Mouse (Mus musculus): ENCODE results near the gene Skap1.

DNA sequence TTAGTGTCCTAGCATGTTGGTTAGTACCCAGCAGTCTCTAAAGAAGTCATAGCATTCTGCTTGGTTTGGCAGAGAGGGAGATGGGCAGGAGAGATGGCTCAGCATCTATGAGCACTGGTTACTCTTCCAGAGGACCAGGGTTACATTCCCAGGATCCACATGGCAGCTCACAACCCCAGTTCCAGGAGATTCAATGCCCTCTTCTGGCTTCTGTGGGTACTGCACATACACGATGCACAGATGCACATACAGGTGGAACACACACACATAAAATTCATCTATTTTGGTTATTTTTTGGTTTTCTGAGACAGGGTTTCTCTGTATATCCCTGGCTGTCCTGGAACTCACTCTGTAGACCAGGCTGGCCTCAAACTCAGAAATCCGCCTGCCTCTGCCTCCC is 290.9 kb downstream of the Skap1 start:
- TF ChIP-seq CTCF (IDR thresholded peaks at IDR 0.05; ENCODE audit: borderline replicate concordance, insufficient read depth, low read depth, low read length) (no peak), POLR2A (IDR thresholded peaks at IDR 0.05; ENCODE audit: borderline replicate concordance, insufficient read depth, low read length) (no peak)
